Mouse (Mus musculus) erythroblast, embryonic 14.5 days (primary cell): ENCODE data around the gene Carmil3.

ENCODE experiments used
- GATA1 ChIP-seq: IDR thresholded peaks from 2 replicates; pipeline ENCODE4 v1.6.1; 2012; ENCODE audit warnings: low read length, inconsistent platforms, mixed read lengths
- TAL1 ChIP-seq: IDR thresholded peaks from 3 replicates; pipeline ENCODE4 v1.6.1; 2012; ENCODE audit warnings: low read length, inconsistent platforms, mixed read lengths

DNA sequence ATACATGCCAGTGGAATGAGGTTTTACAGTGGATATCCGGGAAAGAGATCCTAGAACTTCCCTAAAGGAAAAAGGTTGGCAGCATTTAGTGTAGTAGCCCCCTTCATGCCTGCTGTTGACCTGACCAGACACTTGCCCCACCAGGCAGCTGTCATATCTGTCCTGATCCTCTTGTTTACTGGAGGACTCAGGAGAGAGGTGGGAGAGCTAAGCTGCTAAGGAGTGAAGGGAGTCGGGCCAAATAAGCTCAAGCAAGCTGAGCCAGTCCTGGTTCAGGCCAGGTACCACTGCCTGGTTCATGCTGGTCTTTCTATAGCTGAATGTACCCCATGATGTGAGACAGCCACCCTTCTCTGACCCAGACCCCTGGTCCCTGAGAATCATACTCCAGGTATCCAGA lies 36.2 kb downstream of the Carmil3 start:
- no peak for TF ChIP-seq TAL1
- TF ChIP-seq GATA1: no peak
